Mouse (Mus musculus): Measurements from ENCODE around the gene Cadm1. TPM values are rescaled to one million over a fixed set of nuclear protein-coding genes. Genes with fewer than 3 reads are reported as not detected.

Cadm1 gene
- polyA plus RNA-seq, 2 experiments: 3.4 to 6.4 TPM

- Histone ChIP-seq H3K9me3 (ENCODE audit: control insufficient read depth, low read length) (no peaks in the 10 kb centered on the region), H3K9ac (replicated peaks) (no peak overlapping the region), H3K27ac (no peak overlapping the region), H3K4me3 (ENCODE audit: insufficient read depth in 1 of 2, low read depth in 2 of 2, low read length in 2 of 2) (no peak overlapping the region), H3K4me1 (replicated peaks; ENCODE audit: control insufficient read depth in 2 of 2, insufficient read depth in 2 of 2, low read length in 1 of 2) (0 out of 4 replicates have a peak, but pooled peaks cover 0 to 4% of the 10 kb centered on the region in 2 experiments), H3K4me2 (ENCODE audit: low read depth) (no peak overlapping the region), H3K27me3 (ENCODE audit: control insufficient read depth, insufficient read depth, low read length) (no peaks in the 10 kb centered on the region), H3K36me3 (replicated peaks; ENCODE audit: control insufficient read depth, insufficient read depth, low read depth) (no peaks in the 10 kb centered on the region)
- WGBS (ENCODE audit: insufficient replicate concordance): 58% methylated on average over 8 of the region's 8 CpGs
- TF ChIP-seq EP300 (IDR thresholded peaks at IDR 0.05; ENCODE audit: low read depth) (no peak), CTCF (IDR thresholded peaks at IDR 0.05; ENCODE audit: low read depth) (no peak)
- DNase-seq (ENCODE audit: low read depth in 3 of 3, low spot score in 3 of 3): no peak
- no peak for ATAC-seq (ENCODE audit: insufficient read depth)
Measured at GRCm38 (mm10) chr9:47619501-47620029, 89.6 kb downstream of the Cadm1 start.

DNA sequence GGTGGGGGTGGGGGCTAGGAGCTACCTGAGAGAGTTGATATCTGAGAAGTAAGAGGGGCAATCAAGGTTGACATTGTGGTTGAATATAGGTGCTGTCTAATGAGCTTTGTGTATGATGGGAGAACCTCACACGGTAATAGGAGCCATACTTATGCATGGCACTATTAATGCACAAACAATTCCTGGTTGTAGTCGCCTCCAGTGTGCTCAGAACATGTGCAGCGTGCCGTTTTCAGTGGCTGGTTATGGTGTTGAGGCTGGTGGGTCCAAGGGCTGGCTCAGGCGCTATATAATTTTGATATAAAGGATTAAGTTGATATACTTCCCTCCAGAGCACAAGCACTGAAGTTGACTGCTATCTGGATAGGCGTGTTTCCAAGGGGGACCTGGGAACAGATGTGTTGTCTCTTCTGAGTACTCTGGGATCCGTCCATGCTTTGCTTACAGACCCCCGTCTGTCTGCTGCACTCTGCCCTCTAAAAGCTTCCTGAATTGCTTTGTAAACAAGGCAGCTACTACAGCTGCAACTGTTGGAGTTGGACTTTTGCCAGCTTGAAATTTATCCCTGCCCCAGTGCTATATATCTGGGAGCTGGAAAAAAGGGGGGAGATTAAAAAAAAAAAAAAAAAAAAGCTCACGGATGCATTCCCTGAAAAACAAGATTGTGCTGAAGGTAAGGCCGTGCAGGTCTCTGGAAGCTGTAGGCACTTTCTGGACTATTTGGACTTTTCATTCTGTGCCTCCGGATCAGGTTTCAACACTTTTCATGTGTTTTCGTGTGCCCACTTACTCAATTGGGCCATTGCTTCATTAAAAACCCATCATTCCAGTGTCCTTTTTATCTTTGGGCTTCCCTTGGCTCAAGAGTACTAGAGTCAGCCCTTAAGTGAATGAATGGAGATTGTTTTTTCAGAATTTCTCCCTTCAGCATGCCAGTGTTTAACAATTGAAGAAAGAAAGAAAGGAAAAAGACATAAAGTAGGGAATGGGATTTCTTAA, 93.8 kb downstream of the Cadm1 start:
- DNase-seq (ENCODE audit: low read depth in 3 of 3, low spot score in 3 of 3) (peak in 2 of 3 experiments; percentile 5 to 9), ATAC-seq (ENCODE audit: insufficient read depth) (0 out of 2 replicates have a peak, but pooled peaks have one; percentile 33)
- 50% methylated on average over 12 of the region's 12 CpGs for WGBS (ENCODE audit: insufficient replicate concordance)
- Histone ChIP-seq H3K4me1 (replicated peaks; ENCODE audit: control insufficient read depth in 2 of 2, insufficient read depth in 2 of 2, low read length in 1 of 2) (peaks cover 0 to 15% of the 10 kb centered on the region in 2 experiments; a peak in 1 of 4 replicates), H3K9ac (replicated peaks) (no peak overlapping the region), H3K4me2 (ENCODE audit: low read depth) (peak overlapping the region; percentile 20), H3K9me3 (ENCODE audit: control insufficient read depth, low read length) (no peaks in the 10 kb centered on the region), H3K27ac (no peak overlapping the region), H3K4me3 (ENCODE audit: insufficient read depth in 1 of 2, low read depth in 2 of 2, low read length in 2 of 2) (no peak overlapping the region), H3K27me3 (ENCODE audit: control insufficient read depth, insufficient read depth, low read length) (no peaks in the 10 kb centered on the region), H3K36me3 (replicated peaks; ENCODE audit: control insufficient read depth, insufficient read depth, low read depth) (no peaks in the 10 kb centered on the region)
- TF ChIP-seq EP300 (IDR thresholded peaks at IDR 0.05; ENCODE audit: low read depth): no peak
- TF ChIP-seq CTCF (IDR thresholded peaks at IDR 0.05; ENCODE audit: low read depth): no peak

- Histone ChIP-seq H3K9me3 (ENCODE audit: control insufficient read depth, low read length) (no peaks in the 10 kb centered on the region), H3K4me3 (ENCODE audit: insufficient read depth in 1 of 2, low read depth in 2 of 2, low read length in 2 of 2) (no peak overlapping the region), H3K27me3 (ENCODE audit: control insufficient read depth, insufficient read depth, low read length) (no peaks in the 10 kb centered on the region), H3K9ac (replicated peaks) (no peak overlapping the region), H3K4me2 (ENCODE audit: low read depth) (peak overlapping the region; percentile 20; the same call in 1 of the 2 replicates), H3K27ac (no peak overlapping the region), H3K4me1 (replicated peaks; ENCODE audit: control insufficient read depth in 2 of 2, insufficient read depth in 2 of 2, low read length in 1 of 2) (peaks cover 0 to 15% of the 10 kb centered on the region in 2 experiments; a peak in 1 of 4 replicates), H3K36me3 (replicated peaks; ENCODE audit: control insufficient read depth, insufficient read depth, low read depth) (no peaks in the 10 kb centered on the region)
- TF ChIP-seq CTCF (IDR thresholded peaks at IDR 0.05; ENCODE audit: low read depth) (no peak), EP300 (IDR thresholded peaks at IDR 0.05; ENCODE audit: low read depth) (no peak)
- DNase-seq (ENCODE audit: low read depth in 3 of 3, low spot score in 3 of 3): peak in 2 of 3 experiments; percentile 19 to 26
- no peak for ATAC-seq (ENCODE audit: insufficient read depth)
- WGBS (ENCODE audit: insufficient replicate concordance): 69% methylated on average over 17 of the region's 17 CpGs
Measured at GRCm38 (mm10) chr9:47624565-47625520, 94.9 kb downstream of the Cadm1 start.

DNA sequence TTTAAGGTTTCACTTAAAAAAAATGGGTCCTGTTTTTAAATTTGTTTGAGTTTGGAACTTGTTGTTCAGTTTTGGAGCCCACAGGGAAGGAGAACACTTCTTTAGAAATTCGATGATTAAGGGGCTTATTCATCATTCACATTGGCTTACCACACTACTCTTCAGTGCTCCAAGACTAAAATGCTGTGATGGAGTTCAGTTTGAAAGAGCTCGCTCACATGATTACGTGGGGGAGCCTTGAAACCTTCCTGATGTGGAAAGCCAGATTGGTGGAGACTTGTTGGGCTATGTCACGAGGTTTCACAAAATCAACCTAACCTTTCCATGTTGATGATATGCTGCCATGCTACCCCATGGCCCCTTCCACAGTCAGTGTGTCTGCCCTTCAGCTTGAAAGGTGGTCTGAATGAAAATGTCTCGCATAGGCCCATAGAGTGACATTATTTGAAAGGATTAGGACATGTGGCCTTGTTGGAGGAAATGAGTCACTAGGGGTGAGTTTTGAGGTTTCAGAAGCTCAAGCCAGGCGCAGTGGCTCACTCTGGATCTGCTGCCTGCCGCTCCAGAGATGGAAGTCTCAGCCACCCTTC, 95.7 kb downstream of the Cadm1 start:
- H3K4me2 ChIP-seq (ENCODE audit: low read depth): no peak overlapping the region
- H3K4me1 ChIP-seq (replicated peaks; ENCODE audit: control insufficient read depth in 2 of 2, insufficient read depth in 2 of 2, low read length in 1 of 2): peaks cover 0 to 15% of the 10 kb centered on the region in 2 experiments; a peak in 1 of 4 replicates
- no peak for TF ChIP-seq CTCF (IDR thresholded peaks at IDR 0.05; ENCODE audit: low read depth)
- TF ChIP-seq EP300 (IDR thresholded peaks at IDR 0.05; ENCODE audit: low read depth): no peak
- no peaks in the 10 kb centered on the region for H3K36me3 ChIP-seq (replicated peaks; ENCODE audit: control insufficient read depth, insufficient read depth, low read depth)
- no peak overlapping the region for H3K9ac ChIP-seq (replicated peaks)
- DNase-seq (ENCODE audit: low read depth in 3 of 3, low spot score in 3 of 3) (no peak), ATAC-seq (ENCODE audit: insufficient read depth) (no peak)
- H3K27me3 ChIP-seq (ENCODE audit: control insufficient read depth, insufficient read depth, low read length): no peaks in the 10 kb centered on the region
- 55% methylated on average over 7 of the region's 7 CpGs for WGBS (ENCODE audit: insufficient replicate concordance)
- H3K9me3 ChIP-seq (ENCODE audit: control insufficient read depth, low read length): no peaks in the 10 kb centered on the region
- H3K27ac ChIP-seq: no peak overlapping the region
- no peak overlapping the region for H3K4me3 ChIP-seq (ENCODE audit: insufficient read depth in 1 of 2, low read depth in 2 of 2, low read length in 2 of 2)
